In the genomic region with DNA sequence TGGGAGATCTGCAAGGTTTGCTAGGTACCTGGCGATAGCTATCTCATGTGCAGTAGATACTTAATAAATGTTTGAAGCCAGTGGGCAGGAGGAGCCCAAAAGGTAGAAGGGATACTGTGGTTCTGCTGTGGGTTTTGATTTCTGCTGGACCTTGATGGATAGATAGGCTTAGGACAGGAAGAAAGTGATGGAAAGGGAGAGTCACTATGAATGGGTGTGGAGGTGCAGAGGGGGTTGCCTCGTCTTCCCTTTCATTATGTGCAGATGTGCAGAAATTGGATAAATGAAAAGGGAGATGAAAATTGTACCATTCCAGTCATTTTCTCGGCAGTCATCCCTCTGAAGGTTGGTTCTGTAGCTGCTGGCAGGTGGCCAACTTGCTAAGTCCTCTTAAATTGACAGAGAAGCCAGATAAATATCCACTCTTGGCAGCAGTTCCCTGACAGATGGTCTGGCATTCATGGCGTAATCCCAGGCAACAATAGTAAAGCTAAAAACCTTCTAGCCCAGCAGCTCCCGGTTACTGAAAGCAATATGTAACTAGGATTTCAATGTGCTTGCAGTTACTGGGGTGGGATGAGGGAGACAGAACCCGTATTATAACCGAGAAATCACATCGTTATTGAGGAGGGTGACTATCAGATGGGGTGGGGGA, we compare ENCODE assay signal across 8 mouse cellular contexts.
DNase-seq lines count a peak whose midpoint lies in the region; ATAC-seq lines count a peak whose summit lies in the region.

No protein-coding gene starts in this region.

- no peak overlapping the region for H3K9ac ChIP-seq in forebrain, embryonic 11.5 days (ENCODE audit: low read length)
- no peak overlapping the region for H3K9ac ChIP-seq in hindbrain, embryonic 16.5 days (ENCODE audit: low read depth, low read length)

- 0 out of 2 replicates have a peak, but pooled peaks cover 4% of the 10 kb centered on the region for H3K4me1 ChIP-seq in forebrain, embryonic 11.5 days (replicated peaks; ENCODE audit: control insufficient read depth, insufficient read depth, low read length)
- H3K4me1 ChIP-seq in hindbrain, embryonic 16.5 days (ENCODE audit: control insufficient read depth, insufficient read depth, low read depth, low read length) = peaks cover 8% of the 10 kb centered on the region

- no peaks in the 10 kb centered on the region for H3K9me3 ChIP-seq in forebrain, embryonic 11.5 days (ENCODE audit: control insufficient read depth, low read length)
- no peaks in the 10 kb centered on the region for H3K9me3 ChIP-seq in hindbrain, embryonic 16.5 days (ENCODE audit: control insufficient read depth, low read length)

- DNase-seq in heart, adult 18-20 months = peak; percentile 5 to 6
- no peak for DNase-seq in heart, adult 8-10 months (ENCODE audit: low spot score)
- peak; percentile 99 for DNase-seq in brain, adult 2 months (ENCODE audit: low read depth, low spot score)
- DNase-seq in forebrain, embryonic 11.5 days (ENCODE audit: low spot score) = peak; percentile 57
- peak; percentile 25 for DNase-seq in lung, postnatal 14 days
- peak; percentile 90 to 92 for DNase-seq in right cerebral cortex, postnatal 10 days (ENCODE audit: low spot score in 2 of 2)

- ATAC-seq in forebrain, embryonic 11.5 days (replicated peaks; ENCODE audit: low FRiP score) = peak; percentile 88
- ATAC-seq in hindbrain, embryonic 16.5 days = peak; percentile 82
- ATAC-seq in megakaryocyte progenitor cell, adult 5-6 weeks (replicated peaks; ENCODE audit: poor library complexity) = no peak

- WGBS in forebrain, embryonic 11.5 days = 32% methylated on average over 8 of the region's 8 CpGs
- WGBS in hindbrain, embryonic 16.5 days = 17% methylated on average over 8 of the region's 8 CpGs

- H3K36me3 ChIP-seq in forebrain, embryonic 11.5 days (ENCODE audit: control insufficient read depth, insufficient read depth, low read length) = no peaks in the 10 kb centered on the region
- no peaks in the 10 kb centered on the region for H3K36me3 ChIP-seq in hindbrain, embryonic 16.5 days (ENCODE audit: control insufficient read depth, insufficient read depth, low read length)

- H3K27ac ChIP-seq in forebrain, embryonic 11.5 days (ENCODE audit: low read depth, low read length) = peak overlapping the region; percentile 48
- H3K27ac ChIP-seq in hindbrain, embryonic 16.5 days (ENCODE audit: low read depth, low read length) = peak overlapping the region; percentile 7

- H3K4me3 ChIP-seq in forebrain, embryonic 11.5 days (ENCODE audit: low read depth, low read length) = no peak overlapping the region
- no peak overlapping the region for H3K4me3 ChIP-seq in hindbrain, embryonic 16.5 days (ENCODE audit: low read length)

- H3K4me2 ChIP-seq in forebrain, embryonic 11.5 days (ENCODE audit: low read depth, low read length, severe bottlenecking) = no peak overlapping the region
- peak overlapping the region; percentile 34 for H3K4me2 ChIP-seq in hindbrain, embryonic 16.5 days (ENCODE audit: low read length)

- H3K27me3 ChIP-seq in forebrain, embryonic 11.5 days (ENCODE audit: control insufficient read depth, insufficient read depth, low read length) = no peaks in the 10 kb centered on the region
- H3K27me3 ChIP-seq in hindbrain, embryonic 16.5 days (replicated peaks; ENCODE audit: control insufficient read depth, insufficient read depth, low read length) = no peaks in the 10 kb centered on the region
